Mouse (Mus musculus): ENCODE data around the gene Cntd1.

The Cntd1 gene

GRCm38 (mm10) chr11:101334023-101334422 lies 55.2 kb downstream of the Cntd1 start:
- no peak for DNase-seq

DNA sequence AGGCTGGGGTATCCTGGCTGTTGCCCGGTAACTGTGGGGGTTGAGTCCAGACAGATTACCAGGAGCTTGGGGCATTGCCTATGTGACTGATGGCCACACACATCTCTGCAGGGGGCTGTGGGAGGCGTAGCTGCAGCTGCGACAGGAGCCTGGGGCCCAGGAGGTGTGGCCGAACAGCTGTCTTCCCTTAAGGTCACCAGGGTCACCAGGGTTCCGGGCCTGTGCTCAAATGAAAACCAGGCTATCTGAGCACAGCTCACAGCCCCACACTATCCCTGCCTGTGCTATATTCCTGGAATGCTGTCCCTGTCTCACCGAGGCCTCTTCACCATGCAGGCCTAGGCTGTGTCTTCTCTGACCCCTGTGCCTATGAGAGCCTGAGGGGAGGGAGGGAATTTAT lies 55.7 kb downstream of the Cntd1 start:
- DNase-seq: no peak

DNA sequence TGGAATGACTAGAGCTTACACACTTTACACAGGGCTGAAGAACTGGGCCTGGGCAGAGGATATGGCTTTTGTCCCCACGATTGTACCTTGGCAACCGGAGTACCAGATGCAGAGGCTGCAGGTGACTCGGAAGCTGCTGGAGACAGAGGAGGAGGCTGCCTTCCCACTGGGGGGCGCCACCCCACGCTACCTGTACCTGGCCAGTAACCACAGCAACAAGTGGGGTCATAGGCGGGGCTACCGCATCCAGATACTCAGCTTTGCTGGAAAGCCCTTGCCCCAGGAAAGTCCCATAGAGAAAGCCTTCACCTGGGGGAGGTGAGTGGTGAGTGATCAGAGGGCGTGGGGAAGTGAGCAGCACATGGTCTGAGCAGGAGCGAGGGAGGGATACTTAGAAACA lies 56.9 kb downstream of the Cntd1 start:
- no peak for DNase-seq

DNA sequence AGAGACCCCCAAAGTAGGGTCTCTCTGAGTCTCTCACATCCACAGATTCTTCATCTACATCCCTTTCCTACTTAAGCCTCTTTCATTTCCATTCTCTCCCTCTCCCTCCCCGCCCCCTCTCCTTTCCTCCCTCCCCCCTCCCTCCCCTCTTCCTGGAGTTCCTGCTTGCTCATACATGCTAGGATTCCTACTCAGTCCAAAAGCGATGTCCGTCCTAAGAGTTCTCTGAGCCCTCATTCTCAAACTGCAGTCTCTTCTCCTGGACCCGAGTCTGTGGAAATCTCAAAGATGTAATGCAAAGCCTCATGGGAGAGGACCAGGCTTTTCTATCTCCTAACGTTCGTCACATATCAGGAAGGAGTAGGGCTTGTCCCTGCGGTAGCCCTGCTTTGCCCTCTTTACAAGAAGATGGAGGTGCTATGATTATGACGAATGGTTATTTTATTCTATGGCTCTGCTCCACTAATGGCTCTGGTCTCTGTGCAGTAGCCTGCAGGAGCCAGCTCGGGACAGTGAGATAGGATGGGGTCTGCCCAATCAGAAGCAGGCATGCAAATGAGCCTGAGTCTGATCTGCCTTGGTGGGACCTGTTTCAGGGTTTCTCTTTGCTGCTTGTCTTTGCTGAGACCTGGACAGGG lies 59.4 kb downstream of the Cntd1 start:
- peak; percentile 72 for DNase-seq
